Mouse (Mus musculus): ENCODE data around the gene 5830473C10Rik. TPM values are rescaled to one million over a fixed set of nuclear protein-coding genes. Genes with fewer than 3 reads are reported as not detected.

Gene 5830473C10Rik
- polyA plus RNA-seq, 1 experiment from 2014 or later = not detected

GRCm38 (mm10) chr5:90646398-90646797, 85.5 kb downstream of the 5830473C10Rik start:
- H3K4me3 ChIP-seq (ENCODE audit: low read depth, low read length) = no peak overlapping the region
- no peaks in the 10 kb centered on the region for H3K27me3 ChIP-seq (ENCODE audit: control insufficient read depth, insufficient read depth, low read length)
- no peaks in the 10 kb centered on the region for H3K36me3 ChIP-seq (ENCODE audit: control insufficient read depth, insufficient read depth, low read length)
- no peak overlapping the region for H3K4me2 ChIP-seq (replicated peaks; ENCODE audit: low read depth)
- 86% methylated on average over 5 of the region's 5 CpGs for WGBS
- DNase-seq (ENCODE audit: low spot score) (no peak), ATAC-seq (ENCODE audit: low FRiP score, low TSS enrichment) (no peak)
- no peaks in the 10 kb centered on the region for H3K9me3 ChIP-seq (ENCODE audit: control insufficient read depth, low read length)
- H3K27ac ChIP-seq (replicated peaks) = no peak overlapping the region
- no peaks in the 10 kb centered on the region for H3K4me1 ChIP-seq (replicated peaks; ENCODE audit: control insufficient read depth, insufficient read depth)
- H3K9ac ChIP-seq (ENCODE audit: low read length) = no peak overlapping the region
- no peak for TF ChIP-seq CTCF (IDR thresholded peaks at IDR 0.05; ENCODE audit: low read depth)
- no peak for TF ChIP-seq EP300 (optimal IDR thresholded peaks at IDR 0.05)

Other genes starting within 250 kb of the 5830473C10Rik start
- gene Ankrd17, start 194.5 kb upstream of the 5830473C10Rik start, polyA plus RNA-seq (2015; fragmentation: Nextera tagmentation; extraction: Ambion mirVana) = 12.5 and 12.9 TPM in 2 replicates
- 4.1 and 5.4 TPM in 2 replicates for gene Gm9958, start 193.9 kb upstream of the 5830473C10Rik start, polyA plus RNA-seq (2015; fragmentation: Nextera tagmentation; extraction: Ambion mirVana)
- 23.6 and 39.8 TPM in 2 replicates for gene Alb, start 100.2 kb upstream of the 5830473C10Rik start, polyA plus RNA-seq (2015; fragmentation: Nextera tagmentation; extraction: Ambion mirVana)
- gene Afp, start 70.4 kb upstream of the 5830473C10Rik start, polyA plus RNA-seq (2015; fragmentation: Nextera tagmentation; extraction: Ambion mirVana) = 25.1 and 56.2 TPM in 2 replicates
- gene Afm, start 42.2 kb upstream of the 5830473C10Rik start, polyA plus RNA-seq (2015; fragmentation: Nextera tagmentation; extraction: Ambion mirVana) = 2.2 and 2.3 TPM in 2 replicates
- 14.5 and 14.9 TPM in 2 replicates for gene Rassf6, start 79.5 kb downstream of the 5830473C10Rik start, polyA plus RNA-seq (2015; fragmentation: Nextera tagmentation; extraction: Ambion mirVana)
- 0.05 and 0.10 TPM in 2 replicates for gene Cxcl5, start 198.3 kb downstream of the 5830473C10Rik start, polyA plus RNA-seq (2015; fragmentation: Nextera tagmentation; extraction: Ambion mirVana)
- gene Ppbp, start 207.4 kb downstream of the 5830473C10Rik start, polyA plus RNA-seq (2015; fragmentation: Nextera tagmentation; extraction: Ambion mirVana) = 4.4 and 16.9 TPM in 2 replicates
- 159 and 216 TPM in 2 replicates for gene Pf4, start 211.3 kb downstream of the 5830473C10Rik start, polyA plus RNA-seq (2015; fragmentation: Nextera tagmentation; extraction: Ambion mirVana)
- 0.05 and 0.10 TPM in 2 replicates for gene Cxcl3, start 225.0 kb downstream of the 5830473C10Rik start, polyA plus RNA-seq (2015; fragmentation: Nextera tagmentation; extraction: Ambion mirVana)
- 0.58 and 0.70 TPM in 2 replicates for gene Cxcl15, start 233.4 kb downstream of the 5830473C10Rik start, polyA plus RNA-seq (2015; fragmentation: Nextera tagmentation; extraction: Ambion mirVana)